Mouse (Mus musculus) brain, embryonic 14.5 days (tissue): ENCODE data around the gene Strn4.

Source experiments
- CTCF ChIP-seq: fragments of 200-500 bp; IDR thresholded peaks from 2 replicates; pipeline ENCODE4 v1.5.1; 2012; ENCODE audit warnings: inconsistent platforms, mild to moderate bottlenecking, moderate library complexity, borderline replicate concordance; ENCODE audit not compliant: insufficient read depth, insufficient read length; ENCODE audit errors: extremely low read depth
- POLR2A ChIP-seq: fragments of 200-500 bp; IDR thresholded peaks from 2 replicates; pipeline ENCODE4 v1.6.1; 2012; ENCODE audit warnings: mild to moderate bottlenecking, inconsistent platforms, borderline replicate concordance; ENCODE audit not compliant: poor library complexity, insufficient read depth, insufficient read length, severe bottlenecking; ENCODE audit errors: extremely low read depth

DNA sequence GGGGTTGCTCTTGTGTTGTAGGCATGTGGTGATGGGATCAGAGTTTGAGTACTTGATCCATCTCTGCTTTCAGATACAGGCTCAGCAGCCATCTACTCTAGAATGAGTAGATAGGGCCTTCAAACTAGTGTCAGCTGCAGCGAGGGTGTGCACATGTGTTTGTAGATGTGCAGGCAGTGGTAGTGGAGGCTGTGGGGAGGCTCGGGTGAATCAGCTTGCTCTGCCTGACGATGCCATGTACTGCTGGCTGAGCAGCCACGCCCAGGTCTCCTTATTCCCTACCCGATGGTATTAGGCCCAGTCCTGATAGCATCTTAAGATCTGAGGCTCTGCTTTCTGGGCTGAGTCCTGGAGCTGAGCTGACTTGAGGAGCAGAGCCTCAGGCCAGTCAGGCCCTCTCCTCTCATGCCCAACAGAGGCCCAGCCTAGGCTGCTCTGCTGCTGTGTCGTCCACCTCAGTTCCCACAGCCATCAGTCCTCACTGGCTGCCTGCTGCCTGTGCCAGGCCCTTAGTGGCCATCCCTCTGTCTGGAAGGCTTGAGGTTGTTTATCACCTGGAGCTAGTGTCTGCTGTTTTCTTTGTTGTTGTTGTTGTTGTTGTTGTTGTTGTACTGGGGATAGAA, 23.2 kb downstream of the Strn4 start:
- TF ChIP-seq POLR2A: no peak
- TF ChIP-seq CTCF: no peak
